Mouse (Mus musculus) CH12.LX (cell line): Measurements from ENCODE around the gene Sec24c. TPM values are rescaled to one million over a fixed set of nuclear protein-coding genes. Genes with fewer than 3 reads are reported as not detected.

Experiments
- DNase-seq: peaks from one replicate; pipeline ENCODE4 v3.0.0-alpha.2; 2013; ENCODE audit errors: extremely low read depth
- H3K27ac ChIP-seq: 2 replicates; pipeline ENCODE4 v1.5.1; 2012; ENCODE audit warnings: low read depth, mild to moderate bottlenecking, control low read depth, moderate library complexity; ENCODE audit not compliant: insufficient read depth
- H3K27me3 ChIP-seq: replicated peaks from 2 replicates; pipeline ENCODE3; 2012; ENCODE audit warnings: inconsistent platforms
- H3K36me3 ChIP-seq, 2 experiments: replicated peaks in 1 of 2; 2 replicates each; pipeline versions ENCODE3 to v1.6.1; 2012; ENCODE audit warnings: inconsistent platforms in 1 of 2, low read length in 1 of 2, mild to moderate bottlenecking in 1 of 2, mixed read lengths in 1 of 2, moderate library complexity in 1 of 2; ENCODE audit not compliant: control insufficient read depth in 1 of 2, insufficient read depth in 1 of 2
- H3K4me1 ChIP-seq, 2 experiments: 2 replicates each; pipeline ENCODE4 v1.6.1; 2012; ENCODE audit warnings: inconsistent platforms in 1 of 2, moderate library complexity in 1 of 2; ENCODE audit not compliant: insufficient read depth in 2 of 2, control insufficient read depth in 1 of 2
- H3K4me2 ChIP-seq: 2 replicates; pipeline ENCODE4 v1.6.1; 2012; ENCODE audit warnings: low read depth, mild to moderate bottlenecking, control low read depth; ENCODE audit not compliant: poor library complexity, insufficient read depth, severe bottlenecking
- H3K4me3 ChIP-seq, 3 experiments: fragments of 150-350 bp in 1 of 3; sonication (generic) in 1 of 3; replicated peaks in 1 of 3; 2 replicates each; pipeline versions ENCODE3 to v1.5.1; 2011 to 2012; ENCODE audit warnings: low read depth in 2 of 3, low read length in 2 of 3, mild to moderate bottlenecking in 2 of 3, moderate library complexity in 2 of 3, control low read depth in 1 of 3, improper control_type of control experiment in 1 of 3, inconsistent platforms in 1 of 3, mixed read lengths in 1 of 3; ENCODE audit not compliant: poor library complexity in 1 of 3
- H3K79me2 ChIP-seq: replicated peaks from 2 replicates; pipeline ENCODE4 v1.6.1; 2012; ENCODE audit warnings: mild to moderate bottlenecking, moderate library complexity; ENCODE audit not compliant: control insufficient read depth, poor library complexity, insufficient read depth, severe bottlenecking; ENCODE audit errors: extremely low read depth
- H3K9ac ChIP-seq: 2 replicates; pipeline ENCODE4 v1.6.1; 2012; ENCODE audit warnings: low read depth, mild to moderate bottlenecking, control low read depth, moderate library complexity; ENCODE audit not compliant: insufficient read depth
- H3K9me3 ChIP-seq: replicated peaks from 2 replicates; pipeline ENCODE3; 2012; ENCODE audit warnings: low read length, inconsistent platforms, mixed read lengths
- CHD2 ChIP-seq: IDR thresholded peaks from 2 replicates; pipeline ENCODE4 v1.6.1; 2011; ENCODE audit warnings: low read length, improper control_type of control experiment
- EP300 ChIP-seq: IDR thresholded peaks from 2 replicates; pipeline ENCODE4 v1.6.1; 2011; ENCODE audit warnings: low read length, improper control_type of control experiment
- ETS1 ChIP-seq: conservative IDR thresholded peaks from 2 replicates; pipeline ENCODE4 v1.6.1; 2012; ENCODE audit warnings: low read depth, mild to moderate bottlenecking, inconsistent platforms, low read length, improper control_type of control experiment, moderate library complexity
- GABPA ChIP-seq: IDR thresholded peaks from 2 replicates; pipeline ENCODE4 v1.6.1; 2012; ENCODE audit warnings: low read depth, low read length, improper control_type of control experiment, inconsistent platforms; ENCODE audit not compliant: insufficient replicate concordance
- JUN ChIP-seq: IDR thresholded peaks from 2 replicates; pipeline ENCODE4 v1.6.1; 2011; ENCODE audit warnings: low read depth, mild to moderate bottlenecking, low read length, improper control_type of control experiment, moderate library complexity; ENCODE audit not compliant: insufficient read depth
- MAFK ChIP-seq: IDR thresholded peaks from 2 replicates; pipeline ENCODE4 v1.6.1; 2011; ENCODE audit warnings: low read length, improper control_type of control experiment; ENCODE audit not compliant: insufficient replicate concordance
- MAX ChIP-seq: IDR thresholded peaks from 2 replicates; pipeline ENCODE4 v1.6.1; 2011; ENCODE audit warnings: low read length, improper control_type of control experiment
- MXI1 ChIP-seq: IDR thresholded peaks from 2 replicates; pipeline ENCODE4 v1.6.1; 2011; ENCODE audit warnings: mild to moderate bottlenecking, low read depth, low read length, improper control_type of control experiment
- PAX5 ChIP-seq: IDR thresholded peaks from 2 replicates; pipeline ENCODE4 v1.6.1; 2012; ENCODE audit warnings: low read length, inconsistent platforms, mixed read lengths
- POLR2A ChIP-seq: IDR thresholded peaks from 2 replicates; pipeline ENCODE4 v1.6.1; 2011; ENCODE audit warnings: low read depth, mild to moderate bottlenecking, improper control_type of control experiment, low read length
- RCOR1 ChIP-seq: conservative IDR thresholded peaks from 2 replicates; pipeline ENCODE4 v1.6.1; 2012; ENCODE audit warnings: low read depth, mild to moderate bottlenecking, inconsistent platforms, low read length, improper control_type of control experiment
- SIN3A ChIP-seq: IDR thresholded peaks from 2 replicates; pipeline ENCODE4 v1.6.1; 2012; ENCODE audit warnings: low read length, improper control_type of control experiment, inconsistent platforms
- USF1 ChIP-seq: IDR thresholded peaks from 2 replicates; pipeline ENCODE4 v1.6.1; 2014; ENCODE audit warnings: low read depth, mild to moderate bottlenecking, inconsistent platforms, low read length, improper control_type of control experiment
- ZMIZ1 ChIP-seq: IDR thresholded peaks from 2 replicates; pipeline ENCODE4 v1.6.1; 2012; ENCODE audit warnings: low read depth, mild to moderate bottlenecking, inconsistent platforms, low read length, improper control_type of control experiment
- ZNF384 ChIP-seq: IDR thresholded peaks from 2 replicates; pipeline ENCODE4 v1.6.1; 2012; ENCODE audit warnings: low read depth, low read length, improper control_type of control experiment, inconsistent platforms
- dilution Hi-C: fragments of 300-500 bp; cut with MboI; formaldehyde crosslinking; loops from 2 replicates; pipeline ENCODE4 v1.14.3; 2020; ENCODE audit warnings: low sequenced_read_pairs; ENCODE audit not compliant: extremely low pct_unique_long_range_greater_than_20kb, extremely low pct_ligation_motif_present
- in situ Hi-C: fragments of 300-500 bp; cut with MboI; formaldehyde crosslinking; loops from 3 replicates; pipeline ENCODE4 v1.14.3; 2019; ENCODE audit warnings: low sequenced_read_pairs, low pct_ligation_motif_present, low pct_unique_long_range_greater_than_20kb, mixed read lengths
- polyA plus RNA-seq: library from polyadenylated mRNA; unstranded; fragments of >175 nt; gene quantifications from 2 replicates; pipeline ENCODE4 v1.2.1, GENCODE M21; 2012; ENCODE audit warnings: low read depth; ENCODE audit not compliant: insufficient read length
- total RNA-seq, 2 experiments: library from RNA; depleted of rRNA; stranded (reverse); fragments of 300-350 nt in 1 of 2; fragments of >200 nt in 1 of 2; gene quantifications; 2 replicates each; pipeline ENCODE4 v1.2.3; 2012 to 2014

The Sec24c gene
- total and polyA plus RNA-seq, 3 experiments = 51.2 to 122 (median 95.9) TPM

DNA sequence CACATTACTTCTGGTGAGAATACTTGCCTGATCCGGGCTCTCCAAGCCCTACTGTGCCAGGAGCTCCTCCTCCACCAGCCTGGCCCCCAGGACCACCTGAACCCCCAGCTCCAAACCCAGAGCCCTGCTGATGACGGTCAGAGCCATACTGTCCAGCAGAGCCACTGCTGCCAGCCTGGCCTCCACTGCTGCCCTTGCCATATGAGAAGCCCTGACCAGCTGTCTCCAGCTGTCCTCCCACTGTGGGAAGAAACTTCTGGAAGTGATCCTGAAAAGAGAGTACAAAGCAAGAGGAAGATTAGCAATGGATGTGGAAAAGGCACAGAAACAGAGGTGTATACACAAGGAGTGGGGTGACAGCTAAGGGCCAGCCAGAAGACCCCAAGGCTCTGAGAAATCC is 23.1 kb upstream of the Sec24c start:
- Histone ChIP-seq H3K36me3 (no peaks in the 10 kb centered on the region), H3K79me2 (no peaks in the 10 kb centered on the region), H3K4me2 (no peak overlapping the region), H3K4me1 (peaks cover 2 to 16% of the 10 kb centered on the region in 2 experiments; a peak in 3 of 4 replicates), H3K9me3 (no peaks in the 10 kb centered on the region), H3K27me3 (no peaks in the 10 kb centered on the region), H3K4me3 (no peak overlapping the region), H3K27ac (no peak overlapping the region), H3K9ac (no peak overlapping the region)
- dilution Hi-C loops = no loop called here
- TF ChIP-seq ZNF384 (no peak), ETS1 (no peak), SIN3A (no peak), EP300 (no peak), MAFK (no peak), ZMIZ1 (no peak), GABPA (no peak), RCOR1 (no peak), MXI1 (no peak), MAX (no peak), POLR2A (no peak), CHD2 (no peak), USF1 (no peak), JUN (no peak)
- no peak for DNase-seq
- in situ Hi-C loops = no loop called here

- in situ Hi-C loops (no loop called here), dilution Hi-C loops (no loop called here)
- TF ChIP-seq POLR2A (no peak), EP300 (no peak), PAX5 (no peak)
Measured at GRCm38 (mm10) chr14:20651722-20652256, 22.3 kb upstream of the Sec24c start.

More at GRCm38 (mm10) chr14:20651722-20652256, 22.3 kb upstream of the Sec24c start:
- Histone ChIP-seq H3K4me3 (no peak overlapping the region), H3K9ac (no peak overlapping the region), H3K4me1 (peaks cover 2 to 24% of the 10 kb centered on the region in 2 experiments; a peak in 3 of 4 replicates), H3K27ac (no peak overlapping the region), H3K4me2 (no peak overlapping the region), H3K27me3 (no peaks in the 10 kb centered on the region), H3K36me3 (no peaks in the 10 kb centered on the region), H3K9me3 (no peaks in the 10 kb centered on the region), H3K79me2 (no peaks in the 10 kb centered on the region)
- DNase-seq = no peak
